Mouse (Mus musculus) left cerebral cortex, adult 2 months (tissue): ENCODE measurements at regions not wholly inside any gene's neighbourhood (a gene's known extent, or its start where the extent isn't known, plus 50 kb on each side); places are given as distances from the start of the nearest gene placed in this dataset.

Experiments used
- DNase-seq, 2 experiments: peaks; one replicate each; pipeline ENCODE4 v3.0.0; 2021 to 2022; ENCODE audit warnings: low spot score in 2 of 2, mixed read lengths in 1 of 2; ENCODE audit errors: extremely low spot score in 1 of 2
- H3K27ac ChIP-seq: fragments of 200-600 bp; 2 replicates; pipeline ENCODE4 v1.8.1; 2022
- H3K4me3 ChIP-seq: fragments of 200-600 bp; 2 replicates; pipeline ENCODE4 v1.8.1; 2022
- CTCF ChIP-seq: fragments of 200-600 bp; IDR thresholded peaks from 2 replicates; pipeline ENCODE4 v1.8.1; 2022; ENCODE audit warnings: antibody characterized with exemption, mild to moderate bottlenecking, moderate library complexity
- intact Hi-C: fragments of 180-260 bp; cut with DNase I; formaldehyde crosslinking; loops from one replicate; pipeline ENCODE4 v1.15.1; 2025
- microRNA-seq, 2 experiments: library from miRNA; unstranded; fragments of <30 nt; microRNA quantifications; one replicate each; pipeline ENCODE4 v1.2.0; 2021

DNA sequence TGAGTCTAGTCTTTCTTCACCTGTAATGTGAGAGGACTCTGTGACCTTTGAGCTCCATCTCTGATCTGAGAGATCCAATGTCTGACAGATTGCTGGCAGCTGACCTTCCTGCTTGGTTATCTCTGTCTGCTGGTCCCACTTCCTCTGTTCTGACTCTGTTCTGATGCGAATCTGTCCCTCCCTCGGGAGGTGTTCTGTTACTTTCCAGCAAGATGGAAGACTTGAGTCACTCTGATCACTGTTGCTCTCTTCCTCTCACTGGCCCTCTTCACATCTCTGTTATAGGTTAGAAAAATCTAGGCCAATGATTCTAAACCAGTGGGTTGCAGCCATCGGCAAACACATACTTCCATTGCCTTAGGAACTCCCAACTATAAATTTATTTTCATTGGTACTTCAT is 264.6 kb downstream of the Gm19410 start:
- Histone ChIP-seq H3K4me3 (no peak overlapping the region), H3K27ac (no peak overlapping the region)
- DNase-seq, result no peak
- no peak for TF ChIP-seq CTCF
- intact Hi-C loops, result no loop called here

DNA sequence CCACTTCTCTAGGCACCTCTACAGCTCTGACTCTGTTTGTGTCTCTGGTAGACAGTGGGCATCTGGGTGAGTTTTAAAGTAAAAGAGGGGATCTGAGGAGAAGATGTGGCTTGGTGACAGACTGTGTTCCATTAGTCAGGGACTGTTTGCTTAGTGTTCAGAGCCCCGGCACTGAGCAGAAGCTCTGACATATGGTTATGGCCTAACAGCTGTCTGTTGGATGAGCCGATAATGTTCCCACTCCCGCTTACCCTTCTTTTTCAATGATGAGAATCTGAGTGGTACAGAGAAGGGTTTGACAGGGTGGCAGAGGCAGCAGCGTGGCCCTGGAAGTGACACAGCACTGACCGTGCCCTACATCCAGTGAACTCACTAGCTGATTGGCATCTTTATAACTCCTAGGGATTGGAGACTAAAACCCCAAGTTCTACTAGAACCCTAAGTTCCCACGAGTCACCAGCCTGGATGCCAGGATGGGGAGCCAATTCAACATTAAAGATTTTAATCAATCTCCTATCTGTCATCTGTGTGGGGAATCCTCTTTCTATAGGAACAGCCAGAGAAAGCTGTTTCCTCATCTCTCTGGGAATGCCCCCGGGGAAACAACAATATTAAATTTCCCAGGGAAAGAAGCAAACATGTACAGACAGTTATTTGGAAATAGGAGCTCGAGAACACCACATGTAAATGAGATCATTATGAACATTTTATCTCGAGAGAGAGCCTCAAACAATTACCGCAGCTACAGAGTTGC is 266.6 kb downstream of the Gm19410 start:
- Histone ChIP-seq H3K4me3 (no peak overlapping the region), H3K27ac (no peak overlapping the region)
- TF ChIP-seq CTCF, result no peak
- DNase-seq, result no peak
- intact Hi-C loops, result no loop called here

DNA sequence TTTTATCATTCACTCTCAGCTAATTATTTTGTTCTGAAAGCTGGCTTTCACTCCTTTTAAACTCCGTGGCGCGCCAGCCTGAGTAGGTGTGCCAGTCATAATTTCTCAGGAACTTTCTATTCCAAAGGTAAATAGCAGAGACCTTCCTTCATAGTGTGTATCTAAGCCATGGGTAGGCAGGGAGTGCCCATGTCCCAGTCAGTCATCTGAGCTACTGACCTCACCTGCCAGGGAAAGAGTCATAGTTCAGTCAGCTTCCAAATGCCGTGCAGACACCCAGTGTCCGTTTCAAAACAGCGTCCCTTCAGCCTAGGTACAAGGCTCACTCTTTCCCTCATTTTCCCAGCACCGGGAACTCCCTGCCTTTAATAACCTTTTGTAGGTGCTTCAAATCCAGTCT is 269.7 kb downstream of the Gm19410 start:
- intact Hi-C loops, result no loop called here
- Histone ChIP-seq H3K4me3 (no peak overlapping the region), H3K27ac (no peak overlapping the region)
- TF ChIP-seq CTCF, result no peak
- no peak for DNase-seq

- H3K27ac ChIP-seq, result no peak overlapping the region
- TF ChIP-seq CTCF, result no peak
- H3K4me3 ChIP-seq, result no peak overlapping the region
- DNase-seq, result no peak
- intact Hi-C loops, result no loop called here
Measured at GRCm38 (mm10) chr8:36036271-36036670, 270.7 kb downstream of the Gm19410 start.

DNA sequence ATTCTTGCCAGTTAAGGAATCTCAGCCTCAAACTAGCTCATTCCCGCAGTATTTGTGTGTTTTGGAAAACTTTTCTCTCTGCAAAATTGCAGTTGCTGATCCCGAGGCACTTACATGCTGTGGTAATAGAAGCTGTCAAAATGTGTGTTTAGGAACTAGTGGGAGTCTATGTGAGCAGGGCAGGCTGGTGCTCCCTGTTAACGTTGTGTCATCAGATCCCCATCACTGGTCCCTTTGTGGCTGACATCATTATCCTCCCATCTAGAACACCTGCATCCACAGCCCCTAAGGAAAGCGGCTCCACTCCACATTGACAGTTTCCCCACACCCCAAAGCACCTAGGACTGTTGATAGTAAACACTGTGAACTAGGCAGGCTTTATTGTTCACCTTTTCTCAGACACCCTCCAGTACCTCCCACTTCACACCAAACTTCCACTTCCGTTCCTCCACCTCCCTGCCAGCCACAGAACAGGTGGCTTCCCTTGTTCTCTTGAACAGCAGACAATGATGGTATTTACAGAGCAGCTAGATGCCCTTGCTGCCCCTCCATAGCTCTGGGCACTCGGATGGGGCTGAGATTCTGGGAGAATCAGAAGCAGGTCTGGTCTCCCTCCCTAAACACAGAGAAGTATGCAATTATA is 275.8 kb downstream of the Gm19410 start:
- no peak for TF ChIP-seq CTCF
- Histone ChIP-seq H3K4me3 (no peak overlapping the region), H3K27ac (no peak overlapping the region)
- DNase-seq, result no peak
- intact Hi-C loops, result no loop called here

- DNase-seq, result no peak
- no peak overlapping the region for H3K27ac ChIP-seq
- TF ChIP-seq CTCF, result no peak
- no peak overlapping the region for H3K4me3 ChIP-seq
- intact Hi-C loops, result no loop called here
Measured at GRCm38 (mm10) chr8:36042594-36042993, 277.0 kb downstream of the Gm19410 start.

Small RNAs in the stretch of these regions (microRNA-seq; reads per million reads assigned to microRNA genes)
- 0 reads per million in 2 experiments for gene Gm22030
